Mouse (Mus musculus) heart, embryonic 16.5 days (tissue): ENCODE measurements around the gene Ttll12. TPM values are rescaled to one million over a fixed set of nuclear protein-coding genes. Genes with fewer than 3 reads are reported as not detected.
A peak's percentile ranks its signal among the peaks of the same experiment; 100 is the strongest.

ENCODE experiments used
- ATAC-seq: fragments of 200-750 bp; cut with Nextera tagmentation; replicated peaks from 2 replicates; pipeline ENCODE4 v1.8.0; 2017; ENCODE audit warnings: moderate number of reproducible peaks; ENCODE audit not compliant: insufficient read depth, low FRiP score; ENCODE audit errors: extremely low read depth
- H3K27ac ChIP-seq: fragments of 300-500 bp; sonication (generic); 2 replicates; pipeline ENCODE4 v1.5.1; 2014; ENCODE audit warnings: mild to moderate bottlenecking, low read length, control low read depth, moderate library complexity
- H3K27me3 ChIP-seq: fragments of 300-500 bp; sonication (generic); 2 replicates; pipeline ENCODE4 v1.6.1; 2014; ENCODE audit warnings: low read length, mixed read lengths; ENCODE audit not compliant: control insufficient read depth, insufficient read depth
- H3K36me3 ChIP-seq: fragments of 300-500 bp; sonication (generic); 2 replicates; pipeline ENCODE4 v1.6.1; 2014; ENCODE audit not compliant: control insufficient read depth, insufficient read depth
- H3K4me1 ChIP-seq: fragments of 300-500 bp; sonication (generic); 2 replicates; pipeline ENCODE4 v1.6.1; 2014; ENCODE audit warnings: low read length, mixed read lengths; ENCODE audit not compliant: control insufficient read depth, insufficient read depth
- H3K4me2 ChIP-seq: fragments of 300-500 bp; sonication (generic); 2 replicates; pipeline ENCODE4 v1.6.1; 2014; ENCODE audit warnings: low read depth, mild to moderate bottlenecking, control low read depth, low read length
- H3K4me3 ChIP-seq: fragments of 300-500 bp; sonication (generic); 2 replicates; pipeline ENCODE4 v1.5.1; 2014; ENCODE audit warnings: mild to moderate bottlenecking, control low read depth, low read length
- H3K9ac ChIP-seq: fragments of 300-500 bp; sonication (generic); 2 replicates; pipeline ENCODE4 v1.6.1; 2014; ENCODE audit warnings: low read length, control low read depth
- H3K9me3 ChIP-seq: fragments of 300-500 bp; sonication (generic); replicated peaks from 2 replicates; pipeline ENCODE4 v1.6.1; 2016; ENCODE audit warnings: low read length; ENCODE audit not compliant: control insufficient read depth
- WGBS: fragments of 180-500 bp; shearing (Covaris S2); extraction: QIAGEN DNeasy Blood & Tissue Kit; methylation state at CpG from one replicate; pipeline ENCODE4 v1.1.7; 2014; 5-methylcytosine and 5-hydroxymethylcytosine counted together
- polyA plus RNA-seq: library from polyadenylated mRNA; unstranded; fragments of >200 nt; fragmentation: Nextera tagmentation; extraction: Ambion mirVana; gene quantifications from 2 replicates; pipeline ENCODE4 v1.2.1, GENCODE M21; 2015

Gene Ttll12
- polyA plus RNA-seq, 1 experiment from 2014 or later: 20.7 TPM

- peak overlapping the region; percentile 56; the same call in 1 of the 2 replicates for H3K27ac ChIP-seq
Observed at GRCm38 (mm10) chr15:83601185-83601584, 6.2 kb upstream of the Ttll12 start.

GRCm38 (mm10) chr15:83596833-83597232 lies 1.9 kb upstream of the Ttll12 start:
- H3K9me3 ChIP-seq: no peaks in the 10 kb centered on the region
- peaks cover 17% of the 10 kb centered on the region for H3K4me1 ChIP-seq
- whole genome bisulfite sequencing: 80% methylated on average over 4 of the region's 4 CpGs
- no peak overlapping the region for H3K27ac ChIP-seq
- no peaks in the 10 kb centered on the region for H3K36me3 ChIP-seq
- H3K27me3 ChIP-seq: no peaks in the 10 kb centered on the region
- no peak for ATAC-seq
- H3K4me3 ChIP-seq: no peak overlapping the region
- H3K4me2 ChIP-seq: no peak overlapping the region
- H3K9ac ChIP-seq: no peak overlapping the region

More at GRCm38 (mm10) chr15:83601185-83601584, 6.2 kb upstream of the Ttll12 start:
- Histone ChIP-seq H3K9ac (no peak overlapping the region), H3K4me2 (no peak overlapping the region), H3K4me3 (no peak overlapping the region), H3K36me3 (no peaks in the 10 kb centered on the region), H3K4me1 (0 out of 2 replicates have a peak, but pooled peaks cover 2% of the 10 kb centered on the region), H3K27me3 (no peaks in the 10 kb centered on the region), H3K9me3 (no peaks in the 10 kb centered on the region)
- ATAC-seq: 0 out of 2 replicates have a peak, but pooled peaks have one; percentile 10
- WGBS: 65% methylated on average over 4 of the region's 4 CpGs

DNA sequence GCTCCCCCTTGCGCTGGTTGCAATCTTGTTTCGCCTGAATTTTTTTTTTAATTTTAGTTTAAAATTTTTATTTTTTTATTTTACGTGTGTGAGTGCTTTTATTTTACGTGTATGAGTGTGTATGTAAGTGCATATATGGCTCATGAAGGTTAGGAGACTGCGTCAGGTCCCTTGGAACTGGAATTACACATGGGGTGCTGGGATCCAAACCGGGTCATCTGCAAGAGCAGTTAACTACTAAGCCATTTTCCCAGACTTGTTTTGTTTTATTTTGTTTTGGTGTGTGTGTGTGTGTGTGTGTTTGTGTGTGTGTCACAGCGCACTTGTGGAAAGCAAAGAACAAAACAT lies 381 bp upstream of the Ttll12 start:
- Histone ChIP-seq H3K4me1 (peaks cover 17% of the 10 kb centered on the region), H3K4me3 (peak overlapping the region; percentile 76), H3K27ac (no peak overlapping the region), H3K27me3 (no peaks in the 10 kb centered on the region), H3K9me3 (no peaks in the 10 kb centered on the region), H3K9ac (peak overlapping the region; percentile 64), H3K4me2 (peak overlapping the region; percentile 88), H3K36me3 (no peaks in the 10 kb centered on the region)
- no peak for ATAC-seq
- 31% methylated on average over 7 of the region's 7 CpGs for WGBS

GRCm38 (mm10) chr15:83593702-83594512 lies 1.1 kb downstream of the Ttll12 start:
- ATAC-seq: 0 out of 2 replicates have a peak, but pooled peaks have one; percentile 19
- no peaks in the 10 kb centered on the region for H3K36me3 ChIP-seq

DNA sequence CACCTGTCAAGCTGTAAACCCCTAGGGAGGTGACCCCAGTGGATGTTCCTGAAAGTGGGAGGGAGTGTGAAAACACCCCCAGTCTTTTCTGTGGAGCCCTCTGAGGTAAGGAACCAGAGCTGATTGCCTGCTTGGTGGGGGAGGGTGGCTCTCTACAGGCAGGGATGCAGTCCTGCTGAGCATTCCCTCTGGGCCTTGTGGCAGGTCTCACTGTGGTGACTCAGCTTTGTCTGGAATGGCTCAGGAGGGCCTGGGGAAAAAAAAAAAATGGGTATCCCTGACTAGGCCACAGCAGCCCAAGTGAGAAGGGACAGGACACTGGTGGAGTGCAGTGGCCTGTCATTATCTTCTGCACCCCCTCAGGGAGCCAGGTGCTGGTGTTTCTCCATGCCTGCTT lies 1.8 kb downstream of the Ttll12 start:
- peaks cover 1% of the 10 kb centered on the region; the same call in 1 of the 2 replicates for H3K36me3 ChIP-seq
- no peak for ATAC-seq
- no peaks in the 10 kb centered on the region for H3K9me3 ChIP-seq
- peak overlapping the region; percentile 80; the same call in 1 of the 2 replicates for H3K9ac ChIP-seq
- no peaks in the 10 kb centered on the region for H3K27me3 ChIP-seq
- peak overlapping the region; percentile 88; the same call in 1 of the 2 replicates for H3K4me2 ChIP-seq
- H3K4me1 ChIP-seq: peaks cover 17% of the 10 kb centered on the region
- H3K27ac ChIP-seq: no peak overlapping the region
- no peak overlapping the region for H3K4me3 ChIP-seq

More at GRCm38 (mm10) chr15:83593702-83594512, 1.1 kb downstream of the Ttll12 start:
- peak overlapping the region; percentile 88 for H3K4me2 ChIP-seq
- no peak overlapping the region for H3K27ac ChIP-seq
- peak overlapping the region; percentile 80 for H3K9ac ChIP-seq
- 16% methylated on average over 19 of the region's 19 CpGs for WGBS
- no peaks in the 10 kb centered on the region for H3K27me3 ChIP-seq
- no peaks in the 10 kb centered on the region for H3K9me3 ChIP-seq
- H3K4me1 ChIP-seq: peaks cover 17% of the 10 kb centered on the region
- peak overlapping the region; percentile 76 for H3K4me3 ChIP-seq

- Histone ChIP-seq H3K27me3 (no peaks in the 10 kb centered on the region), H3K9me3 (no peaks in the 10 kb centered on the region), H3K4me2 (no peak overlapping the region), H3K27ac (peak overlapping the region; percentile 14; the same call in 1 of the 2 replicates), H3K9ac (peak overlapping the region; percentile 49), H3K4me1 (peaks cover 17% of the 10 kb centered on the region), H3K36me3 (peaks cover 2% of the 10 kb centered on the region; the same call in 1 of the 2 replicates), H3K4me3 (no peak overlapping the region)
- no peak for ATAC-seq
- WGBS: 49% methylated on average over 8 of the region's 8 CpGs
Observed at GRCm38 (mm10) chr15:83592260-83593188, 2.4 kb downstream of the Ttll12 start.

GRCm38 (mm10) chr15:83591758-83592157 lies 3.2 kb downstream of the Ttll12 start:
- Histone ChIP-seq H3K27me3 (no peaks in the 10 kb centered on the region), H3K4me3 (no peak overlapping the region), H3K4me2 (no peak overlapping the region), H3K4me1 (peaks cover 17% of the 10 kb centered on the region), H3K36me3 (peaks cover 10% of the 10 kb centered on the region), H3K9ac (no peak overlapping the region; the same call in 1 of the 2 replicates), H3K9me3 (no peaks in the 10 kb centered on the region; the same call in 1 of the 2 replicates), H3K27ac (no peak overlapping the region)
- WGBS: 79% methylated on average over 6 of the region's 6 CpGs
- ATAC-seq: no peak

DNA sequence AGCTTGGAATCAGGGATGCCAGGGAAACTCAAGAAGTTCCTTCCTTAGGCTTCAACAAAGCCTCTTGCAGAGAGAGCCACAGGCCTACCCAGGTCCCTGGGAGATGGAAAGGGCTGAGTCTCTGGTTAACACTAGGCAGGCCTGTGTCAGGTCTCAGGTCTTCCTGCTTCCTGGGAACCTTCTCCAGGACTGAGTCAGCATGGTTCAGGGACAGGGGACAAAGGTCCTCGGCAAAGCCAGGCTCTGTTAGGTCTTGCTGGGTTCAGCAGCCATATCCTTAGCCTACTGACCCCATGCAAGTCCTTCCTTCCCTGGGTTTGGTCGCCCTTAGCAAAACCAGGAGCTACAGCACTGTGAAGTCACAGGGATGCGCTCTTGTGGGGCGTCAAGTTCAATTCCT lies 4.1 kb downstream of the Ttll12 start:
- H3K4me2 ChIP-seq: no peak overlapping the region
- H3K9me3 ChIP-seq: peaks cover 6% of the 10 kb centered on the region
- H3K4me1 ChIP-seq: peaks cover 17% of the 10 kb centered on the region
- no peak for ATAC-seq
- 84% methylated on average over 4 of the region's 4 CpGs for WGBS
- H3K27me3 ChIP-seq: no peaks in the 10 kb centered on the region
- peaks cover 19% of the 10 kb centered on the region for H3K36me3 ChIP-seq
- no peak overlapping the region for H3K9ac ChIP-seq
- no peak overlapping the region for H3K4me3 ChIP-seq
- no peak overlapping the region for H3K27ac ChIP-seq
